Mouse (Mus musculus): ENCODE data around the gene Igdcc3. TPM values are rescaled to one million over a fixed set of nuclear protein-coding genes. Genes with fewer than 3 reads are reported as not detected.

The Igdcc3 gene
- polyA plus RNA-seq, 1 experiment from 2014 or later, result 1.1 TPM

DNA sequence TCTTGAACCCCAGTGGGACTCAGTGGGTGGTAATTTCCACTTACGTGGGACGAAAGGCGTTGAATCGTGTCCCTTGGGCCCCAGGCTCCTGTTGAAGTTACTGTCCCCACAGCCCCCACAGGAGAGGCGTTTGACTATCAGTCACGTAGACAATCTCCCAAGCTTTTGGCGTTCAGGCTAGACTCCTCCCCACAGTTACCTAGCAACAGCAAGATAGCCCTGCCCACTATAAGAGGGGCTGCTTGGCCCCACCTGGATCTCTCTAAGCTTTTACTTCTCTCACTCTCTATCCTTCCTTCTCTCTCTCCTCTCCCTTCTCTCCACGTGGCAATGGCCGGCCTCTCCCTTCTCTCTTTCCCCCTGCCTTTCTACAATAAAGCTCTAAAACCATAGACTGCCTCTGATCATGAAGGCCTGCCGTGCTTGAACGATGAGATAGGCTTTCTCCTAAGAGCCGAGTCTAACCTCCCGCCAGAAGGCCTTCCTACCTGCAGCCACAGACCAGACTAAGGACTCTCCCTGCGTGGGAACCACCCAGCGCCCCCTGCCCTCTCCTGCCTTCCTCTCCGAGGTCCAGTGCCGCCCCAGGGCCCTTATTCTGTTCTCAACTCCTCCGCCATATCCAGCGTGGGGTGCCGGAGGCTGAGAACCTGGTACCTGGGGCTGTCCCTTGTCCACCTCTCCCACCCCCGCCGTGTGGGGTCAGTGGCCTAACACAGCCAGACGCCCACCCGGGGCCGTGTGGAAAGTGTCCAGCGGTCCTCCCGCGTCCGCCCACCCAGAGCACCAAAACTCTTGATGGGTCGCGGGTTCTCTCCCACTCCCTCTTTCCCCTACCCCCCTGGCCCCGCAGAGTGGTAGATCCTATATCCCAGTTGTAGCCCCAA lies 67.5 kb downstream of the Igdcc3 start:
- 91% methylated on average over 32 of the region's 32 CpGs for WGBS
- H3K4me2 ChIP-seq (ENCODE audit: low read depth, low read length), result no peak overlapping the region
- H3K4me3 ChIP-seq (ENCODE audit: low read depth, low read length), result no peak overlapping the region
- no peak for ATAC-seq (ENCODE audit: low read depth)
- H3K4me1 ChIP-seq (ENCODE audit: control insufficient read depth, insufficient read depth, low read length), result no peaks in the 10 kb centered on the region
- no peak overlapping the region for H3K9ac ChIP-seq (ENCODE audit: low read depth, low read length)
- no peaks in the 10 kb centered on the region for H3K9me3 ChIP-seq (ENCODE audit: control insufficient read depth, low read length)
- DNase-seq (ENCODE audit: low spot score), result no peak
- no peaks in the 10 kb centered on the region for H3K27me3 ChIP-seq (replicated peaks; ENCODE audit: control insufficient read depth, insufficient read depth, low read length)
- no peaks in the 10 kb centered on the region for H3K36me3 ChIP-seq (ENCODE audit: control insufficient read depth, insufficient read depth, low read length)
- H3K27ac ChIP-seq (replicated peaks; ENCODE audit: low read depth, low read length), result no peak overlapping the region

DNA sequence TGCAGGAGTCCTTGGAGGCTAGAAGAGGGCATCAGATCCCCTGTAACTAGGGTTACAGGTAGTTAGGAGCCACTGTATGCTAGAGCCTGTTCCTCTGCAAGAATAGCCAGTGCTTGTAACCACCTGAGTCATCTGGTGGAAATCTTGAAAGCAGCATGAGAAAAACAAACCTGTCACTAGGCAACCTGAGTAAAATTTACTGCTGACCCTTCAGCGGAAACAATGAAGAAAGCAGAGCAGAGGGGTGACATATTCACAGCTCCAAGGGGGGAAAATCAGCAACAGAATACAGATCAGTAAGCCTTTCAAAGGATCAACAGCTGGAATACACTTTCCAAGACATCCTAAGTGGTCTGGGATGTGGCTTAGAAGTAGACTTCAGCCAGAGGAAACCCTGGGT lies 70.6 kb downstream of the Igdcc3 start:
- no peak for ATAC-seq (ENCODE audit: low read depth)
- Histone ChIP-seq H3K27me3 (replicated peaks; ENCODE audit: control insufficient read depth, insufficient read depth, low read length) (no peaks in the 10 kb centered on the region), H3K36me3 (ENCODE audit: control insufficient read depth, insufficient read depth, low read length) (no peaks in the 10 kb centered on the region), H3K4me1 (ENCODE audit: control insufficient read depth, insufficient read depth, low read length) (no peaks in the 10 kb centered on the region; the same call in 1 of the 2 replicates), H3K27ac (replicated peaks; ENCODE audit: low read depth, low read length) (no peak overlapping the region), H3K9me3 (ENCODE audit: control insufficient read depth, low read length) (no peaks in the 10 kb centered on the region), H3K4me2 (ENCODE audit: low read depth, low read length) (no peak overlapping the region), H3K4me3 (ENCODE audit: low read depth, low read length) (no peak overlapping the region), H3K9ac (ENCODE audit: low read depth, low read length) (no peak overlapping the region)
- no peak for DNase-seq (ENCODE audit: low spot score)
- WGBS, result 42% methylated on average over 1 of the region's 1 CpGs

DNA sequence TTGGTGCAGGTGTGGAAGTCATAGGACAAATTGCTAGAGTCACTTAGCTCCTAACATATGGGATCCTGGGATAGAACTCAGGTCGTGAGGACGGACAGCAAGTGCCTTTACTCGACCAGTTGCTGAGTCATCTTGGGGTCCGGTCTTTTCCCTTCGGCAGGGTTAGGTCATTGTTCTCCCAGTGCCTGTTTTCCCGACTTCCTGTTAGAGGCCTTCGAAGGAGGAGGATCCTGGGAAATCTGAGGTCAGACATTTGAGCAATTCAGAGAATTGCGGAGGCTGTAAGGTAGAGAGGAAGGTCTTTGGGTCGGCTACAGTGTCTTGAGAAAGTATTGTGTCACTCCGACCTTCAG lies 73.4 kb downstream of the Igdcc3 start:
- Histone ChIP-seq H3K4me2 (ENCODE audit: low read depth, low read length) (peak overlapping the region; percentile 91), H3K9ac (ENCODE audit: low read depth, low read length) (peak overlapping the region; percentile 82), H3K4me3 (ENCODE audit: low read depth, low read length) (peak overlapping the region; percentile 59), H3K9me3 (ENCODE audit: control insufficient read depth, low read length) (no peaks in the 10 kb centered on the region), H3K4me1 (ENCODE audit: control insufficient read depth, insufficient read depth, low read length) (no peaks in the 10 kb centered on the region; the same call in 1 of the 2 replicates), H3K27me3 (replicated peaks; ENCODE audit: control insufficient read depth, insufficient read depth, low read length) (no peaks in the 10 kb centered on the region), H3K36me3 (ENCODE audit: control insufficient read depth, insufficient read depth, low read length) (no peaks in the 10 kb centered on the region), H3K27ac (replicated peaks; ENCODE audit: low read depth, low read length) (peak overlapping the region; percentile 78)
- 20% methylated on average over 10 of the region's 10 CpGs for WGBS
- no peak for DNase-seq (ENCODE audit: low spot score)
- ATAC-seq (ENCODE audit: low read depth), result no peak

DNA sequence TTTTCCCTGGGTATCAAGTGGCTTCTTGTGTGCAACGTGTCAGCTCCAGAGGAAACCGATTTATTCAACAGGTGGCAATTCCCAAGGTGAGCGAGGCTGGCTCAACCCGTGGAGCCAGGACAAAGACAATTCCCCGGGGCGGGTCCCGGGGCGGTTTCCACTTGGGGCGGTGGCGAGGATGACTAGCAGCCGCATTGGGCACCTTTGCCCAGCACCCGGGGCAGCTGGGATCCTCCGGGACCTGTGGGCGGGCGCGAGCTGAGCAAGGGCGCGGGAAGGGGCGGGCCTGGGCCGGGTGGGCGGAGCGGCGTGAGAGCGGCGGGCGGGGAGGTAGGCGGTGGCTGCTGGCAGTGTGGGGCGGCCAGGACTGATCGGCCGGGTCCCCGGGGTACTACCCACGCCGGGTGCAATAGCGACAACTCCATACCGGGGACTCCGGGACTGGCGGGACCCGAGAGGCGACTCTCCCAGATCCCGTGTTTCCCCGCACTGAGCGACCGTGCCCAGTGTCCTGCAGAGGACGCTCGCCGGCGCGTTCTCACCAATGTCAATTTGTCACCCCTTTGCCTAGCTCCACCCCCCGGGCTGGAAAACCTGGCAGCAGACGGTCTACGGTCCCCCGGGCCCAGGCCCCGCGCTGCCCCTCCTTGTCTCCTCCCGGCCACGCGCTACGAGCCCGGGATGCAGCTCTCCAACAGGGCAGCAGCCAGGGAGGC lies 73.9 kb downstream of the Igdcc3 start:
- Histone ChIP-seq H3K4me3 (ENCODE audit: low read depth, low read length) (peak overlapping the region; percentile 59), H3K36me3 (ENCODE audit: control insufficient read depth, insufficient read depth, low read length) (no peaks in the 10 kb centered on the region), H3K4me1 (ENCODE audit: control insufficient read depth, insufficient read depth, low read length) (no peaks in the 10 kb centered on the region; the same call in 1 of the 2 replicates), H3K4me2 (ENCODE audit: low read depth, low read length) (peak overlapping the region; percentile 91), H3K27ac (replicated peaks; ENCODE audit: low read depth, low read length) (peak overlapping the region; percentile 78), H3K27me3 (replicated peaks; ENCODE audit: control insufficient read depth, insufficient read depth, low read length) (no peaks in the 10 kb centered on the region), H3K9ac (ENCODE audit: low read depth, low read length) (peak overlapping the region; percentile 82), H3K9me3 (ENCODE audit: control insufficient read depth, low read length) (no peaks in the 10 kb centered on the region)
- DNase-seq (ENCODE audit: low spot score) (peak; percentile 87), ATAC-seq (ENCODE audit: low read depth) (peak; percentile 96)
- under 1% methylated on average over 29 of the region's 59 CpGs for WGBS

DNA sequence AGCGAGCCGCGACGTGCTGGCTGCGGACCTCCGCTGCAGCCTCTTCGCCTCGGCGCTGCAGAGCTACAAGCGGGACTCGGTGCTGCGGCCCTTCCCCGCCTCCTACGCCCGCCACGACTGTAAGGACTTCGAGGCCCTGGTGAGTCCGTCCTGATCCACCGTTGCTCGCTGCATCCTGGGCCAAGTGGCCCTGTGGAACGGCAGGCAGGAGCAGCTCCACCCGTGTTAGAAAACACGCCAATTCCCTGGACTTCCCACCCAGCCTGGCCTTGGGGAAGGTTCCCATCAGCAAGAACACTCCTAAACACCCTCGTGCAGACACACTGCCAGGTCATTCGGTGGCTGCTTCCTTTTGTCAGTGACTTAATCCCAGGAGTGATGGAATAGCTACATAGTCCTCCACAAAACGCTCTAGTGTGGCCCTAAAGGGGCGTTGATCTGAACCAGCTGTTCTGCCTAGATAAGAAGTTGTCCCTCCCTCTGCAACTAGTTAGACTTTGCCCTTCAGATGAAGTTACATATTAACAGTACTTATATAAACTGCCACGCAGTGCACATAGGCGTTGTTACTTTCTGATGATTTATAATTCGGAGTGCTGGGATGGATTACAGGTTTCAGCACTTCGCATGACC lies 74.6 kb downstream of the Igdcc3 start:
- H3K9me3 ChIP-seq (ENCODE audit: control insufficient read depth, low read length), result no peaks in the 10 kb centered on the region
- no peaks in the 10 kb centered on the region for H3K27me3 ChIP-seq (replicated peaks; ENCODE audit: control insufficient read depth, insufficient read depth, low read length)
- peak overlapping the region; percentile 91 for H3K4me2 ChIP-seq (ENCODE audit: low read depth, low read length)
- ATAC-seq (ENCODE audit: low read depth) (peak; percentile 0; the same call in 1 of the 2 replicates), DNase-seq (ENCODE audit: low spot score) (peak; percentile 49)
- peak overlapping the region; percentile 78 for H3K27ac ChIP-seq (replicated peaks; ENCODE audit: low read depth, low read length)
- peak overlapping the region; percentile 59 for H3K4me3 ChIP-seq (ENCODE audit: low read depth, low read length)
- H3K36me3 ChIP-seq (ENCODE audit: control insufficient read depth, insufficient read depth, low read length), result no peaks in the 10 kb centered on the region
- H3K9ac ChIP-seq (ENCODE audit: low read depth, low read length), result peak overlapping the region; percentile 82
- no peaks in the 10 kb centered on the region; the same call in 1 of the 2 replicates for H3K4me1 ChIP-seq (ENCODE audit: control insufficient read depth, insufficient read depth, low read length)
- 9% methylated on average over 27 of the region's 31 CpGs for WGBS

DNA sequence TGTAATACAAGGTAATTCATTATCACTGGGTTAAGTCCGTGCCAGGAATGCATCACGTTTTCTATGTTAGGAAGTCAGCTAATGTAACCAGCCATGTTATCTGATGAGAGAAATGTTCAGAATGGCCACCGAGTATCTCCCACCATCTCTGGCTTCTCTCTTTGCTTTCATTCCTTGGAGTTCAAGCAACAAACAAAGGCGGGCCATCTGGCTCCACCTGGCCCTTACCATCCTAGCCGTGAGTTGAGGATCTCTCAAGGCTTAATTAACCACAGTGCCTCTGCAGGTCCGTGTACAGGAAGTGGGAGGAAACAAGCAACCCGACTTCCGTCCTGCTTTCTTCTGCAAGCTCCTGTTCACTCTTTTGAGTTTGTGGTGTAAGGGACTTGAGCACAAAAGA lies 76.0 kb downstream of the Igdcc3 start:
- H3K9me3 ChIP-seq (ENCODE audit: control insufficient read depth, low read length), result no peaks in the 10 kb centered on the region
- H3K4me1 ChIP-seq (ENCODE audit: control insufficient read depth, insufficient read depth, low read length), result no peaks in the 10 kb centered on the region; the same call in 1 of the 2 replicates
- no peak overlapping the region for H3K27ac ChIP-seq (replicated peaks; ENCODE audit: low read depth, low read length)
- 47% methylated on average over 8 of the region's 8 CpGs for WGBS
- no peak overlapping the region for H3K4me2 ChIP-seq (ENCODE audit: low read depth, low read length)
- H3K9ac ChIP-seq (ENCODE audit: low read depth, low read length), result no peak overlapping the region
- no peak for DNase-seq (ENCODE audit: low spot score)
- no peaks in the 10 kb centered on the region for H3K36me3 ChIP-seq (ENCODE audit: control insufficient read depth, insufficient read depth, low read length)
- no peaks in the 10 kb centered on the region for H3K27me3 ChIP-seq (replicated peaks; ENCODE audit: control insufficient read depth, insufficient read depth, low read length)
- no peak for ATAC-seq (ENCODE audit: low read depth)
- no peak overlapping the region for H3K4me3 ChIP-seq (ENCODE audit: low read depth, low read length)

DNA sequence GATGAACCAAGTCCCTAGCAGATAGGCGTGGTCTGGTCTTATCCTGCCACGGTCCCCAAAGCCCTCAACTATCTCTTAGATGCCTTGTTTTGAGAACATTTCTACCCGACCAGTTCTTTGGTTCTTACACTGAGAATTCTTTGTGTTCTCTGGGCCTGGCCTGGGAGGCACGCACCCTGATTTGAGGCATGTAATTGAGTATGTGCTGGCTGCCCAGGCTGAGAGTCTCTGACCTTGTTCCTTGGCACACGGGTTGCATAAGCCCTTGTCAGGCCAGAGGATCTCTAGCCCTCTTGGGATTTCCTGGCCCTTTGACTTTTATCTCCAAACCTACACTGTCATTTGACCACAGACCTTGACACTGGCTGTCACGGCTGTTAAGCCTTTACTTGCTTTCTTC lies 76.7 kb downstream of the Igdcc3 start:
- Histone ChIP-seq H3K4me3 (ENCODE audit: low read depth, low read length) (no peak overlapping the region), H3K4me2 (ENCODE audit: low read depth, low read length) (no peak overlapping the region), H3K4me1 (ENCODE audit: control insufficient read depth, insufficient read depth, low read length) (no peaks in the 10 kb centered on the region; the same call in 1 of the 2 replicates), H3K36me3 (ENCODE audit: control insufficient read depth, insufficient read depth, low read length) (no peaks in the 10 kb centered on the region), H3K9me3 (ENCODE audit: control insufficient read depth, low read length) (no peaks in the 10 kb centered on the region), H3K27ac (replicated peaks; ENCODE audit: low read depth, low read length) (no peak overlapping the region), H3K27me3 (replicated peaks; ENCODE audit: control insufficient read depth, insufficient read depth, low read length) (no peaks in the 10 kb centered on the region), H3K9ac (ENCODE audit: low read depth, low read length) (no peak overlapping the region)
- no peak for DNase-seq (ENCODE audit: low spot score)
- WGBS, result 50% methylated on average over 6 of the region's 6 CpGs
- no peak for ATAC-seq (ENCODE audit: low read depth)

DNA sequence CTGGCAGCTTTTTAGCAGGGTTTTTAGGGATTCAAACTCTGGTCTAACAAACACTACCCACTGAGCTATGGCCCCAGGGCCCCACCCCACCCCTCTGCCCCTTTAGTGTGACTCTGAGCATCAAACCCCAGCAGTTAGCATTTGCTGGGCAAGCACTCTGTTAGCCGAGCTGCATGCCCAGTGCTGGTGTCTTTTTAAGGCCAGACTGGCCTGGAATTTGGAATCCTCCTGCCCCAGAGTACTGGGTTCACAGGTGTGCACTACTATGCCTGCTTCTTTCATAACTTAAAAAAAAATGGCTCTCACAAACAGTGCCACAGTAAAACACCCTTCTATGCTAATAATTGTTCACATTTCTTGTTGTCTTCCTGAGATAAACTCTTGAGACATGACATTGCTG lies 77.9 kb downstream of the Igdcc3 start:
- H3K36me3 ChIP-seq (ENCODE audit: control insufficient read depth, insufficient read depth, low read length), result no peaks in the 10 kb centered on the region
- WGBS, result 70% methylated on average over 1 of the region's 1 CpGs
- no peak overlapping the region for H3K4me2 ChIP-seq (ENCODE audit: low read depth, low read length)
- no peak for DNase-seq (ENCODE audit: low spot score)
- H3K27ac ChIP-seq (replicated peaks; ENCODE audit: low read depth, low read length), result no peak overlapping the region
- no peak overlapping the region for H3K9ac ChIP-seq (ENCODE audit: low read depth, low read length)
- no peaks in the 10 kb centered on the region for H3K27me3 ChIP-seq (replicated peaks; ENCODE audit: control insufficient read depth, insufficient read depth, low read length)
- no peaks in the 10 kb centered on the region for H3K9me3 ChIP-seq (ENCODE audit: control insufficient read depth, low read length)
- H3K4me3 ChIP-seq (ENCODE audit: low read depth, low read length), result no peak overlapping the region
- H3K4me1 ChIP-seq (ENCODE audit: control insufficient read depth, insufficient read depth, low read length), result no peaks in the 10 kb centered on the region; the same call in 1 of the 2 replicates
- no peak for ATAC-seq (ENCODE audit: low read depth)

Data from embryonic facial prominence, embryonic 14.5 days (tissue).